Mouse (Mus musculus) lung, postnatal 10 days (tissue): ENCODE measurements around the gene Nxpe5.

ENCODE experiments used
- DNase-seq: peaks from one replicate; pipeline ENCODE4 v3.0.0; 2021

Gene Nxpe5

GRCm38 (mm10) chr5:138255353-138256093 is 29.8 kb downstream of the Nxpe5 start, which contains the start of gene Lamtor4:
Gene Lamtor4 (plus strand): TSS chr5:138255482.
- DNase-seq, result peak; percentile 97

GRCm38 (mm10) chr5:138256094-138256467 is 30.4 kb downstream of the Nxpe5 start:
- DNase-seq, result no peak

GRCm38 (mm10) chr5:138256966-138257584 is 31.4 kb downstream of the Nxpe5 start:
- no peak for DNase-seq

GRCm38 (mm10) chr5:138257585-138257978 is 31.9 kb downstream of the Nxpe5 start:
- DNase-seq, result no peak

GRCm38 (mm10) chr5:138258078-138258477 is 32.4 kb downstream of the Nxpe5 start:
- DNase-seq, result no peak

GRCm38 (mm10) chr5:138258542-138258941 is 32.8 kb downstream of the Nxpe5 start:
- DNase-seq, result no peak

GRCm38 (mm10) chr5:138258993-138259392 is 33.3 kb downstream of the Nxpe5 start:
- no peak for DNase-seq

- DNase-seq, result no peak
Measured at GRCm38 (mm10) chr5:138260051-138260450, 34.4 kb downstream of the Nxpe5 start.

- DNase-seq, result no peak
Measured at GRCm38 (mm10) chr5:138260834-138261233, 35.1 kb downstream of the Nxpe5 start.

- DNase-seq, result no peak
Measured at GRCm38 (mm10) chr5:138262001-138262400, 36.3 kb downstream of the Nxpe5 start.

GRCm38 (mm10) chr5:138262582-138263240 is 37.0 kb downstream of the Nxpe5 start:
- no peak for DNase-seq

- DNase-seq, result peak; percentile 96
Measured at GRCm38 (mm10) chr5:138263260-138264206, 37.8 kb downstream of the Nxpe5 start, which contains the start of gene BC037034. Gene BC037034 (minus strand): TSS chr5:138264033.

- no peak for DNase-seq
Measured at GRCm38 (mm10) chr5:138264207-138264578, 38.5 kb downstream of the Nxpe5 start.

- no peak for DNase-seq
Measured at GRCm38 (mm10) chr5:138265712-138266111, 40.0 kb downstream of the Nxpe5 start.

GRCm38 (mm10) chr5:138267114-138267513 is 41.4 kb downstream of the Nxpe5 start:
- no peak for DNase-seq

- no peak for DNase-seq
Measured at GRCm38 (mm10) chr5:138268980-138269379, 43.3 kb downstream of the Nxpe5 start.

- DNase-seq, result no peak
Measured at GRCm38 (mm10) chr5:138271232-138271631, 45.5 kb downstream of the Nxpe5 start.

- peak; percentile 69 for DNase-seq
Measured at GRCm38 (mm10) chr5:138272409-138272923, 46.8 kb downstream of the Nxpe5 start, which contains the start of gene Gal3st4. Gene Gal3st4 (minus strand): TSS chr5:138272840.

- DNase-seq, result no peak
Measured at GRCm38 (mm10) chr5:138274186-138274585, 48.5 kb downstream of the Nxpe5 start.

GRCm38 (mm10) chr5:138275216-138276050 is 49.7 kb downstream of the Nxpe5 start:
- no peak for DNase-seq

GRCm38 (mm10) chr5:138277994-138278393 is 52.3 kb downstream of the Nxpe5 start:
- DNase-seq, result no peak
